Mouse (Mus musculus): ENCODE data around the gene Cyp1a2. TPM values are rescaled to one million over a fixed set of nuclear protein-coding genes. Genes with fewer than 3 reads are reported as not detected.

Cyp1a2 gene
- total and polyA plus RNA-seq, 3 experiments = not detected

DNA sequence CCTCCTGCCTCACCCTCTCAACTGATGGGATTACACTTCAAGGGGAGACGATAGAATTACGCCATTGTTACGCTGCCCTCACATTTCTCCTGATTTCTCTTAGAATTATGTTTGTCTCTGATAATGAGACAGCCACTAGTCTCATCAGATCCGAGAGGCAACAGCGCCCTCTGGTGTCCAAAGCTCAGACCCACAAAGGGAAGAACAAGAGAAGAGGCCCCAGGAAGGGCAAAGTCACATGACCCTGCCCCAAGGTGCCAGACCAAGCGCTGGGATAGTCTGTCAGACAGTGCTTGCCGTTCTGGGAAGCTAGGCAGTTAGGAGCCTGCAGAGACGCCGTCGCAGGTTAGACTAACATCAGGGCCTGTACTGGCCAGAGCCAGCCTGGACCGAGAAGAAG is 27.8 kb downstream of the Cyp1a2 start (continued):
- peak; percentile 39 for TF ChIP-seq SIN3A (IDR thresholded peaks at IDR 0.05; ENCODE audit: low read length)
- TF ChIP-seq NRF1 (IDR thresholded peaks at IDR 0.05; ENCODE audit: low read depth, low read length) = no peak
- TF ChIP-seq POLR2AphosphoS2 (IDR thresholded peaks at IDR 0.05; ENCODE audit: low read depth, low read length) = no peak
- peak; percentile 65 for TF ChIP-seq POLR2A (IDR thresholded peaks at IDR 0.05; ENCODE audit: low read depth, low read length)
- peak; percentile 93 for TF ChIP-seq USF1 (IDR thresholded peaks at IDR 0.05; ENCODE audit: low read depth, low read length)
- TF ChIP-seq ELF1 (IDR thresholded peaks at IDR 0.05; ENCODE audit: low read depth, low read length) = no peak; the same call in 1 of the 2 replicates

- no peak overlapping the region for H3K4me2 ChIP-seq (ENCODE audit: insufficient read depth, low read depth, poor library complexity, severe bottlenecking)
- no peak for DNase-seq (ENCODE audit: extremely low read depth)
- no peaks in the 10 kb centered on the region for H3K79me2 ChIP-seq (replicated peaks; ENCODE audit: control insufficient read depth, extremely low read depth, insufficient read depth, poor library complexity, severe bottlenecking)
- no peak for TF ChIP-seq TCF12 (IDR thresholded peaks at IDR 0.05; ENCODE audit: low read depth, low read length)
- dilution Hi-C loops (cut with MboI; ENCODE audit: extremely low pct_ligation_motif_present, extremely low pct_unique_long_range_greater_than_20kb, low sequenced_read_pairs) = no loop called here
- no peak overlapping the region for H3K9ac ChIP-seq (ENCODE audit: insufficient read depth, low read depth)
- no peak overlapping the region for H3K4me3 ChIP-seq (replicated peaks in 1 of 3; ENCODE audit: low read depth in 2 of 3, low read length in 2 of 3, poor library complexity in 1 of 3)
- no peaks in the 10 kb centered on the region for H3K36me3 ChIP-seq (replicated peaks in 1 of 2; ENCODE audit: control insufficient read depth in 1 of 2, insufficient read depth in 1 of 2, low read length in 1 of 2)
- peaks cover 2% of the 10 kb centered on the region for H3K9me3 ChIP-seq (replicated peaks; ENCODE audit: low read length)
- no peaks in the 10 kb centered on the region for H3K27me3 ChIP-seq (replicated peaks)
- H3K27ac ChIP-seq (ENCODE audit: insufficient read depth, low read depth) = no peak overlapping the region
- in situ Hi-C loops (cut with MboI; ENCODE audit: low pct_ligation_motif_present, low pct_unique_long_range_greater_than_20kb, low sequenced_read_pairs) = loop anchor here (5.0 to 10.0 kb wide), 4 partner anchors 38 to 340 kb away; partner anchors contain the start of gene Cox5a
- peaks cover 15 to 50% of the 10 kb centered on the region in 2 experiments for H3K4me1 ChIP-seq (ENCODE audit: control insufficient read depth in 1 of 2, insufficient read depth in 2 of 2)
These were observed 28.5 kb downstream of the Cyp1a2 start for GRCm38 (mm10) chr9:57654966-57655365.

DNA sequence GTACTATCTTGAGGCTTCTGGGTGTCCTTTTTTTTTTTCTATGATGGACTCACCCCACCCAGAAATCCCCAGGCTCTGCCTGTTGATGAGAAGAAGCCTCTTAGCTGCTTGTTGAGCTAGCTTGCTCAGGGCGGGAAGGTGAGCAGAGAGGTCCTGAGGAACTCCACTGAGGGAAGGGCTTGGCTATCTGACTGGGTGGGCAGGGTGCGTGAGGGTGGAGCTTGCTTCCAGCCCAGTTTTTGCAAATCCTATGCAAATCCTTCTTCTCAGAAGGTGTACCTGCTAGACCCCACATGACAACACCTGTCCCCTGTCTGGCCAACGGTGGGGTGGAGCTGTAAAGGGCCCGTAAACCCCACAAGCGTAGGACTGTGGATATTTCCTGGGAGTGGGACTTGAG is 30.2 kb downstream of the Cyp1a2 start, which contains the start of gene Csk:
Csk (minus strand) TSS at position 349 of the 400 bp plus-strand sequence.
- dilution Hi-C loops (cut with MboI; ENCODE audit: extremely low pct_ligation_motif_present, extremely low pct_unique_long_range_greater_than_20kb, low sequenced_read_pairs) = no loop called here

GRCm38 (mm10) chr9:57652855-57653254 is 30.6 kb downstream of the Cyp1a2 start:
- H3K9me3 ChIP-seq (replicated peaks; ENCODE audit: low read length) = no peaks in the 10 kb centered on the region
- H3K79me2 ChIP-seq (replicated peaks; ENCODE audit: control insufficient read depth, extremely low read depth, insufficient read depth, poor library complexity, severe bottlenecking) = no peaks in the 10 kb centered on the region
- H3K4me3 ChIP-seq (replicated peaks in 1 of 3; ENCODE audit: low read depth in 2 of 3, low read length in 2 of 3, poor library complexity in 1 of 3) = peak overlapping the region in 1 of 3 experiments; percentile 39
- H3K27me3 ChIP-seq (replicated peaks) = no peaks in the 10 kb centered on the region
- peaks cover 0 to 2% of the 10 kb centered on the region in 2 experiments for H3K36me3 ChIP-seq (replicated peaks in 1 of 2; ENCODE audit: control insufficient read depth in 1 of 2, insufficient read depth in 1 of 2, low read length in 1 of 2)
- DNase-seq (ENCODE audit: extremely low read depth) = no peak
- H3K4me1 ChIP-seq (ENCODE audit: control insufficient read depth in 1 of 2, insufficient read depth in 2 of 2) = peaks cover 15 to 61% of the 10 kb centered on the region in 2 experiments
- TF ChIP-seq CHD1 (IDR thresholded peaks at IDR 0.05; ENCODE audit: low read depth, low read length) (no peak), ZMIZ1 (IDR thresholded peaks at IDR 0.05; ENCODE audit: low read depth, low read length) (no peak), MAFK (IDR thresholded peaks at IDR 0.05; ENCODE audit: insufficient replicate concordance, low read length) (no peak), RAD21 (IDR thresholded peaks at IDR 0.05; ENCODE audit: low read depth, low read length) (no peak), EP300 (IDR thresholded peaks at IDR 0.05; ENCODE audit: low read length) (no peak), KAT2A (IDR thresholded peaks at IDR 0.05; ENCODE audit: insufficient replicate concordance, low read length) (no peak), NELFE (IDR thresholded peaks at IDR 0.05; ENCODE audit: low read depth, low read length) (no peak), SMC3 (IDR thresholded peaks at IDR 0.05; ENCODE audit: low read depth, low read length) (no peak), MYC (IDR thresholded peaks at IDR 0.05; ENCODE audit: low read depth, low read length) (no peak), POLR2A (IDR thresholded peaks at IDR 0.05; ENCODE audit: low read depth, low read length) (no peak)
- H3K4me2 ChIP-seq (ENCODE audit: insufficient read depth, low read depth, poor library complexity, severe bottlenecking) = no peak overlapping the region
- no peak overlapping the region for H3K9ac ChIP-seq (ENCODE audit: insufficient read depth, low read depth)
- dilution Hi-C loops (cut with MboI; ENCODE audit: extremely low pct_ligation_motif_present, extremely low pct_unique_long_range_greater_than_20kb, low sequenced_read_pairs) = no loop called here
- in situ Hi-C loops (cut with MboI; ENCODE audit: low pct_ligation_motif_present, low pct_unique_long_range_greater_than_20kb, low sequenced_read_pairs) = loop anchor here (5.0 to 10.0 kb wide), 3 partner anchors 36 to 342 kb away; partner anchors contain the start of gene Cox5a
- no peak overlapping the region for H3K27ac ChIP-seq (ENCODE audit: insufficient read depth, low read depth)

More for the DNA sequence above, 30.2 kb downstream of the Cyp1a2 start, which contains the start of gene Csk:
- in situ Hi-C loops (cut with MboI; ENCODE audit: low pct_ligation_motif_present, low pct_unique_long_range_greater_than_20kb, low sequenced_read_pairs) = loop anchor here (5.0 to 10.0 kb wide), 3 partner anchors 36 to 342 kb away; partner anchors contain the start of gene Cox5a
- Histone ChIP-seq H3K79me2 (replicated peaks; ENCODE audit: control insufficient read depth, extremely low read depth, insufficient read depth, poor library complexity, severe bottlenecking) (no peaks in the 10 kb centered on the region), H3K27me3 (replicated peaks) (no peaks in the 10 kb centered on the region), H3K4me1 (ENCODE audit: control insufficient read depth in 1 of 2, insufficient read depth in 2 of 2) (peaks cover 15 to 57% of the 10 kb centered on the region in 2 experiments), H3K4me3 (replicated peaks in 1 of 3; ENCODE audit: low read depth in 2 of 3, low read length in 2 of 3, poor library complexity in 1 of 3) (peak within 1 kb of the TSS in 1 of 3 experiments; percentile 39), H3K4me2 (ENCODE audit: insufficient read depth, low read depth, poor library complexity, severe bottlenecking) (no peak within 1 kb of the TSS), H3K27ac (ENCODE audit: insufficient read depth, low read depth) (no peak within 1 kb of the TSS), H3K9ac (ENCODE audit: insufficient read depth, low read depth) (no peak within 1 kb of the TSS), H3K36me3 (replicated peaks in 1 of 2; ENCODE audit: control insufficient read depth in 1 of 2, insufficient read depth in 1 of 2, low read length in 1 of 2) (peaks cover 0 to 2% of the 10 kb centered on the region in 2 experiments), H3K9me3 (replicated peaks; ENCODE audit: low read length) (no peaks in the 10 kb centered on the region)
- no peak for TF ChIP-seq SIN3A (IDR thresholded peaks at IDR 0.05; ENCODE audit: low read length)
- no peak for DNase-seq (ENCODE audit: extremely low read depth)

Data from CH12.LX (cell line).